Mouse (Mus musculus) limb, embryonic 12.5 days (tissue): ENCODE data around the gene Pcif1. TPM values are rescaled to one million over a fixed set of nuclear protein-coding genes. Genes with fewer than 3 reads are reported as not detected.
A peak's percentile ranks its signal among the peaks of the same experiment; 100 is the strongest.
"Not testable (repeated sequence)": the region's sequence is repeated elsewhere in the genome, so short reads cannot be mapped to it uniquely, and the experiment has no call there.

Experiments used
- ATAC-seq: fragments of 200-750 bp; cut with Nextera tagmentation; 2 replicates; pipeline ENCODE4 v1.8.0; 2017; ENCODE audit warnings: low read depth, moderate TSS enrichment; ENCODE audit not compliant: insufficient number of reproducible peaks, insufficient read depth, low FRiP score, low TSS enrichment
- H3K27ac ChIP-seq: fragments of 300-500 bp; sonication (generic); 2 replicates; pipeline ENCODE4 v1.5.1; 2016; ENCODE audit warnings: mild to moderate bottlenecking, moderate library complexity
- H3K27me3 ChIP-seq: fragments of 300-500 bp; sonication (generic); 2 replicates; pipeline ENCODE4 v1.6.1; 2016; ENCODE audit warnings: mild to moderate bottlenecking, moderate library complexity
- H3K36me3 ChIP-seq: fragments of 300-500 bp; sonication (generic); 2 replicates; pipeline ENCODE4 v1.6.1; 2016; ENCODE audit warnings: mild to moderate bottlenecking, moderate library complexity
- H3K4me1 ChIP-seq: fragments of 300-500 bp; sonication (generic); replicated peaks from 2 replicates; pipeline ENCODE4 v1.6.1; 2016
- H3K4me2 ChIP-seq: fragments of 300-500 bp; sonication (generic); 2 replicates; pipeline ENCODE4 v1.6.1; 2016; ENCODE audit warnings: mild to moderate bottlenecking, moderate library complexity
- H3K4me3 ChIP-seq: fragments of 300-500 bp; sonication (generic); replicated peaks from 2 replicates; pipeline ENCODE4 v1.5.1; 2016; ENCODE audit warnings: mild to moderate bottlenecking
- H3K9ac ChIP-seq: fragments of 300-500 bp; sonication (generic); replicated peaks from 2 replicates; pipeline ENCODE4 v1.6.1; 2016; ENCODE audit warnings: mild to moderate bottlenecking, moderate library complexity
- H3K9me3 ChIP-seq: fragments of 300-500 bp; sonication (generic); 2 replicates; pipeline ENCODE4 v1.6.1; 2016; ENCODE audit warnings: mild to moderate bottlenecking, moderate library complexity
- WGBS: fragments of 180-500 bp; shearing (Covaris S2); methylation state at CpG from one replicate; pipeline ENCODE4 v1.1.7; 2016; 5-methylcytosine and 5-hydroxymethylcytosine counted together
- polyA plus RNA-seq: library from polyadenylated mRNA; unstranded; fragments of >200 nt; fragmentation: Nextera tagmentation; extraction: Ambion mirVana; gene quantifications from 2 replicates; pipeline ENCODE4 v1.2.1, GENCODE M21; 2016

The Pcif1 gene
- polyA plus RNA-seq, 1 experiment from 2014 or later, result 97.6 TPM

DNA sequence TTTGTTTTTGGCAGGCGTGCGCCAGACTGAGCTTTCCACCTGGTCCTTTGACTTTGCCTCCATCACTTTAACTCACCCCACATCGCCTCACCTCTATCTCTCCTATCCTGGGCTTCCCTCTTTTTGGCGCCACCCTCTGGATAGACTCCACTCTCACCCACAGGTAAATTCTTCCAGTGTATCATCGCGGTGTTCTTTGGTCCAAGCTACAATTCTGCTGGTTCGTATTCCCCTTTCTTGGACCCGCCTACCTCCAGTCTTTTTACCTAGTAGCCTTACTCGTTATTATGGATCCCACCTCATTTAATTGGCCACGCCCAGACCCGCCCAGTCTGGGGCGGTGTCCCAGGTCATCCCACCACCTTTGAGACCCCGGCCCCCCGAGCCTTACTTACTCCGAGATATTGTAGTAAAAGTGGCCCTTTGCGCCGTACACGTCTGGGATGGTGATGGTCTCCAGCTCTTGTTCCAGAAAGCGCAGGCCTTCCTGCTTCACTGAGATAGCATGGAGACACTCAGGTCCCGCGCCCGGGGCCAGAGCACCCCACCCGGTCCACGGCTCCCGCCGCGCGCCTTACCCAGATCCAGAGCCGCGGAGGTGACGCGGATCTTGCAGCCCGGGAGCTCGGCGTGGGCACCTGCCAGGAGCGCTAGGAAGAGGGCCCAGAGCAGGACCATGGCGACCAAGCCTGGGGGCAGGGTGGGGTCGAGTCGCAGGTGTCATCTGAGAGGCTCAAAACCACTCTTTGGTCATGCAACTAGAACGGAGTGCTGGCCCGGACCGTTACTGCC is 22.6 kb upstream of the Pcif1 start:
- peak; percentile 41; the same call in 1 of the 2 replicates for ATAC-seq
- 1% methylated on average over 42 of the region's 42 CpGs for WGBS
- peaks cover 71% of the 10 kb centered on the region for H3K27me3 ChIP-seq
- no peak overlapping the region; the same call in 1 of the 2 replicates for H3K9ac ChIP-seq
- peaks cover 24% of the 10 kb centered on the region for H3K4me1 ChIP-seq
- H3K27ac ChIP-seq, result peak overlapping the region; percentile 53; the same call in 1 of the 2 replicates
- H3K4me3 ChIP-seq, result peak overlapping the region; percentile 53
- peak overlapping the region; percentile 95 for H3K4me2 ChIP-seq
- no peaks in the 10 kb centered on the region for H3K9me3 ChIP-seq
- no peaks in the 10 kb centered on the region for H3K36me3 ChIP-seq

DNA sequence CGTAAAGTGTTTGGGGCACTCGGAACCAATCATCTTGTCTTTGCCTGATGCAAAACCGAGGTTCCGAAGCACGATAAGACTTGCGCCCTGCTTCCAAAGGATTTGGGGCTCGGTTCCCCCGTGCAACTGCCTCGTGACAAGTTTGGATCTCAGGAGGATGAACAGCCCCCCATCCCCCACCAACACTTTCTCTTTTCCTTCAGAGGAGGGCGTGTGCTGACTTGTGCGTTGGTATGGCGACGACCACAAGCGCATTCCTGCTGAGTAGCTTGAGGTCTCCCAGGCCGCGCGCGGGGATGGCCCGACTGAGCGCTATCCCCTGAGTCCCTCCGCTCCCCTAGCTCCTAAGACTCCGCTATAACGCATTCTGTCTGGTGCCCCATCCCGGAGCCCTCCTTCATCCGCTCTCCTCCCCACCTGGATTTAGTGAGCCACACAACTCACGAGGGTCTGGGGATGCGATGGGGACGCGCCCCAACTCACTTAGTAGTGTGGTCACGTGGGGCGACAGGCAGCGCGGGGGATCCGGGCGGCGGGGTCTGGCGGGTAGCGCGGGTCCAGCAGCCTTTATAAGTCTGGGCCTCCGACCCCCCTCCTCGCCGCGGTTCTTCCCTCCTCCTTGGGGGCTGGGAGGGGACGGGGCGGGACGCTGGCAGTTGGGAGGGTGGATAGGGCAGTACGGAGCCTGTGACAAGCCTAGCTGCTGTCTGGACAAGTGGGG is 21.8 kb upstream of the Pcif1 start, which contains the start of gene Pltp:
Gene Pltp (minus strand): TSS at position 611 of the 721 bp plus-strand sequence.
- ATAC-seq, result peak; percentile 58; the same call in 1 of the 2 replicates
- Histone ChIP-seq H3K4me1 (peaks cover 32% of the 10 kb centered on the region), H3K9ac (peak within 1 kb of the TSS; percentile 61), H3K27me3 (peaks cover 71% of the 10 kb centered on the region), H3K4me3 (peak within 1 kb of the TSS; percentile 53), H3K4me2 (peak within 1 kb of the TSS; percentile 95), H3K27ac (peak within 1 kb of the TSS; percentile 53; the same call in 1 of the 2 replicates), H3K36me3 (no peaks in the 10 kb centered on the region), H3K9me3 (no peaks in the 10 kb centered on the region)
- WGBS, result under 1% methylated on average over 46 of the region's 47 CpGs

DNA sequence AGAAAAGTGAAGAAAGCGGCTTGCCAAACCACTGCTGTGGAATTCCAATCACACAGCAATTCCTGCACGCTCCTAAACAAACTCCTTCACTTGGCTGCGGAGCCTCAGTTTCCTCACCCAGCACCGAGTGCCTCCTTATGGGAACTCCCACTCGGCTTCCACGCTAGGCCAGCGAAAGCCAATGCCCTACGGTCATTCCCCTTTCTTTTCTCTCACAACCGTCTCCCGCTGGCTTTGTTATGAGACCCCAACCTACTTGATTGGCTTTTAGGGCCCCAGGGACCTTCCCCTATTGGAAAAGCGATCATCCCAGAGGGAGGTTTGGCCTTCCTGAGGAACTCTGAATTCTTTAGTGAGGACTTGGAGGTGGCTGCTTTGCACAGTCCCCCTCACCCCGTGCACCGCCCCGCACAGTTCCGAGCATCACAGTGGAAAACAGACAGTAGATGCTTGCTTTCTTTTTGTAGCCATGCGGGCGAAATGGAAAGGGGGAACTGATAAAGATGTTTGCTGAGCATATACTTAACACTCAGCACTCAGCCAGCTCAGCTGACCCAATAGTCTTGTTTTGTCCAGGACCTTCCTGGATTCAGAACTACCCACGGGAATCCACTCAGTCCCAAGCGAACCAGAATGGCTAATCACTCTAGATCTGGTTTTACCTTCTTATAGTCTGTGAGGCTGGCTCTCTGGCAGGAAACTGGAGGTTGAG is 21.1 kb upstream of the Pcif1 start:
- Histone ChIP-seq H3K27me3 (peaks cover 66% of the 10 kb centered on the region), H3K9ac (peak overlapping the region; percentile 61), H3K9me3 (no peaks in the 10 kb centered on the region), H3K4me2 (peak overlapping the region; percentile 95), H3K36me3 (no peaks in the 10 kb centered on the region), H3K27ac (no peak overlapping the region), H3K4me1 (peaks cover 34% of the 10 kb centered on the region), H3K4me3 (peak overlapping the region; percentile 53)
- WGBS, result 4% methylated on average over 19 of the region's 19 CpGs
- ATAC-seq, result no peak; the same call in 1 of the 2 replicates

DNA sequence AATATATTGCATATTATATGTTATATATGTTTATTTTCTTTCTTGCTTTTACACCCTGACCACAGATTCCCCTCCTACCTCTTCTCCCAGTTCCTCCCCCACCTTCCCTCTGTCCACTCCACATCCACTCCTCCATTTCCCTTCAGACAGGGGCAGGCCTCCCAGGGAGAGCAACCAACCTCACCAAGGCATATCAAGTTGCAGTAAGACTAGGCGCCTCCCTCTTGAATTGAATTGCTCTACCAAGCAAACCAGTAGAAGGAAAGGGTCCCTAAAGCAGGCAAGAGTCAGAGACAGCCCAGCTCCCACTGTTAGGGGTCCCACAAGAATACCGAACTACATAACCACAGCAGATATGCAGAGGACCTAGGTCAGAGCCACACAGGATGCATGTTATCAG is 19.9 kb upstream of the Pcif1 start:
- Histone ChIP-seq H3K4me1 (peaks cover 34% of the 10 kb centered on the region), H3K36me3 (no peaks in the 10 kb centered on the region), H3K4me2 (no peak overlapping the region), H3K4me3 (no peak overlapping the region), H3K9ac (no peak overlapping the region), H3K27ac (no peak overlapping the region), H3K27me3 (peaks cover 61% of the 10 kb centered on the region), H3K9me3 (no peaks in the 10 kb centered on the region)
- ATAC-seq, result no peak
- 48% methylated on average over 2 of the region's 2 CpGs for WGBS

DNA sequence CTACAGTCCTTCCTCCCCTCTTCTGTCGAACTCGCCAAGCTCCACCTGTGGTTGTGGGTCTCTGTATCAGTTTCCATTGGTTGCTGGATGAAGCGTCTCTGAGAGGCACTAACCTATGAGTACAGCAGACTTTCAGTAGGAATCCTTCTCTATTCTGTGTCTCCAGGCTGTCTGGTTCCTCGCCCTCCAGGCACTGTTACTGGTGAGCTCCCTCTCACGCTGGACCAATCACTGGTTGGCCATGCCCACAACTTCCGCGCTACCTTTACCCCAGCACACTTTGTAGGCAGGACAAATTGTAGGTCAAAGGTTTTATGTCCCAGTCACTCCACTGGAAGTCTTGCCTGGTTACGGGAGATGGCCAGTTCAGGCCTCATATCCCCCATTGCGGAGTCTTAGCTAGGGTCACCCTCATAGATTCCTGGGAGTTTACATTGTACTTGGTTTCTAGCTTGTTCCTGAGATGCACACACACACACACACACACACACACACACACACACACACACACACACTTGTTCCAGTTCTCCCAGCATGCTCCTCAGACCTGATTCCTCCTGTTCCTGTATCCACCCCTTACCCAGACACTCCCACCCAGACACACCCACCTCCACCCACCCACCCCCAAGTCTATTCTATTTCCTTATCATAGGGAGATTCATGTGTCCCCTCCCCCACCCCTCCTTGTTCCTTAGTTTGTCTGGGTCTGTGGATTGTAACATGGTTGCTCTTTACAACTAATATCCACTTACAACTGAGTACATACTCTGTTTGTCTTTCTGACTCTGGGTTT is 19.3 kb upstream of the Pcif1 start:
- peaks cover 34% of the 10 kb centered on the region for H3K4me1 ChIP-seq
- peaks cover 54% of the 10 kb centered on the region for H3K27me3 ChIP-seq
- 46% methylated on average over 9 of the region's 9 CpGs for WGBS

DNA sequence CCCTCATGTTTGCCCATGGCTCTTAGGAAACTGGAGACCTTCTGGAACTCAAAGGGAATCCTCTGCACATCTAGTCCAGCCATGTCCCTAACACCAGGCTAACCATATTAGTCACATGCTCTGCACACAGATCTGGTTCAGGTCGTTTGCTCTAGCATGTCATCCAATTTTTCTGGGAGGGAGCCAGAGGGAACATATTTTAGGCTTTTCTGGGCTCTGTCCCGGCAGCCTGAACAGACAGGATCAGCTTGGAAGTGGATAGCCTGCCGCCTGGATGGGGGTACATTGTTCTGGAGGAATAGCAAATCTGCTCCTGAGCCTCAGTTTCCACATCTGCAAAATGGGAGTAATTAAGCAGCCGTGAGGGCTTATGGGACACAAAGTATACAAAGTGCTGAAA is 18.0 kb upstream of the Pcif1 start:
- H3K9me3 ChIP-seq, result no peaks in the 10 kb centered on the region
- peaks cover 42% of the 10 kb centered on the region for H3K27me3 ChIP-seq
- WGBS, result 71% methylated on average over 4 of the region's 4 CpGs
- H3K27ac ChIP-seq, result no peak overlapping the region
- H3K4me1 ChIP-seq, result peaks cover 34% of the 10 kb centered on the region
- no peaks in the 10 kb centered on the region for H3K36me3 ChIP-seq
- no peak for ATAC-seq
- no peak overlapping the region for H3K4me2 ChIP-seq
- no peak overlapping the region for H3K4me3 ChIP-seq
- H3K9ac ChIP-seq, result no peak overlapping the region

More for the DNA sequence above, 19.3 kb upstream of the Pcif1 start:
- ATAC-seq, result no peak
- Histone ChIP-seq H3K27ac (no peak overlapping the region), H3K9me3 (no peaks in the 10 kb centered on the region), H3K36me3 (no peaks in the 10 kb centered on the region), H3K4me3 (no peak overlapping the region), H3K4me2 (no peak overlapping the region), H3K9ac (no peak overlapping the region)

DNA sequence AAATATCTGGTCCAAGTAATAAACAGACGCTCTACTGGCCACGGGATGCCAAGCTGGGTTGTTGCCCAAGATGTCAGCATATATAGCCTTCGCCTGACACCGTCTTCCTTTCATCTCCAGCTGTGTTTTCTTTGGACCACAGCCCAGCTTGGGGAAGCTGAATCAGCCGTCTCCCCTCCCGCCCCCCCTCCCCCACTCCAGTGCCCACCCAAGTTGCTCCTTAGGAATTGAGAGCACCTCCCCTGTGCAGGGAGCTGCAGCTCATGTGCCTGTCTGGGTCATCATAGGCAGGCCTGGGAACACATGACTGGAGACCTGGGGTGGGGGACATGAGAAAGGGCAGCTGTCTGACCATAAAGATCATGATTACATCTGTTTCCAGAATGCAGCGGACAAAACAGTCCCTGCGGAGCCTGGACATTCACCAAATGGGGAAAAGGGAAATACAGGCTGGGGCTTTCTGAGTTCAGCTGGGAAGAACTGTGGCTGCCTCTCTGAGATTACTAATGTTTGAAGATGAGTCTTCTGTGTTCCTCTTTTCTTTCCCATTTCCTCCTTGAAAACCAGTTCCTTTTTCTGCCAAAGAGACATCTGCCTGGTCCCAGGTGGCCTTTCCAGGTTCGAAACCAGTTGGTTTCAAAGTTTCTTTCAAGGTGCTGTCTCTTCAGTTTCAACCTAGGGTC is 16.8 kb upstream of the Pcif1 start:
- peaks cover 1% of the 10 kb centered on the region; the same call in 1 of the 2 replicates for H3K9me3 ChIP-seq
- H3K4me3 ChIP-seq, result no peak overlapping the region
- no peak overlapping the region for H3K4me2 ChIP-seq
- no peak overlapping the region for H3K9ac ChIP-seq
- peaks cover 24% of the 10 kb centered on the region; the same call in 1 of the 2 replicates for H3K4me1 ChIP-seq
- peaks cover 30% of the 10 kb centered on the region for H3K27me3 ChIP-seq
- WGBS, result 38% methylated on average over 9 of the region's 9 CpGs
- no peaks in the 10 kb centered on the region for H3K36me3 ChIP-seq
- ATAC-seq, result no peak
- peak overlapping the region; percentile 20; the same call in 1 of the 2 replicates for H3K27ac ChIP-seq

DNA sequence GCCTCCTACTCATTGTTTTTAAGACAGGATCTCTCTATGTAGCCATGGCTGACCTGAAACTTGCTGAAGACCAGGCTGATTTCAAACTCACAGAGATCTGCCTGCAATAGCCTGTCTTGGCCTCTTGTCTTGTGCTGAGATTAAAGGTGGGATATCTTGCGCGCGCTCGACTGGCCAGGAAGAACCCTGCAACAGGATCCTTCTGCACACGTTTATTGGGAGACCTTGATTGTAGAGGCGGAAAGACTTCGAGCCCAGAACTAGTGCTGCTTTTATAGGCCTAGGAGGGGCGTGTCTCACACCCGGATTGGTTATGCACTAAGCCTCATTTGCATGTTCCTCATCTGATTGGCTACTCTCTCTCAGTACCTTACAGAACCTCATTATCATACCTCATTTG is 15.7 kb upstream of the Pcif1 start:
- not testable (repeated sequence) for ATAC-seq, H3K4me3 ChIP-seq, H3K9me3 ChIP-seq, H3K4me2 ChIP-seq, H3K27ac ChIP-seq, H3K9ac ChIP-seq, H3K36me3 ChIP-seq
- 88% methylated on average over 9 of the region's 9 CpGs for WGBS
- peaks cover 15% of the 10 kb centered on the region; the same call in 1 of the 2 replicates for H3K4me1 ChIP-seq
- H3K27me3 ChIP-seq, result peaks cover 19% of the 10 kb centered on the region

DNA sequence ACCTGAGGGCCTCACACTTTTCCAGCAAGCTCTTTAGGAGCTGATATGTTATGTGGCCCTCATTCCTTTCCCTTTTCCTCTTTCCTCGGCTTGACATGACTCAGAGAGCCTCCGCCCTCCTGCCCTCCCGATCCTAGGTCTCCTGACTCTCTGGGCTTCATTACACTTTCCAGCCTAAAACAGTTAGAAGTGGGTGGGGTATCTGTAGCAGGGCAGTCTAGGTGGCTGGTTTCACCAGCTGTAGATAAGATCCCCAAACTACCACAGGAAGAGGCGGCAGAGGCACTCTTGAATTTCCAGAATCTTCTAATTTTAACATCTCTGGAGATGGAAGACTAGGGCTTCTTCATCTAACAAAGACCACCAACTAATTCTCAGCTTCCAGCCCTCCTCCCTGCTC is 14.5 kb upstream of the Pcif1 start:
- Histone ChIP-seq H3K4me1 (peaks cover 10% of the 10 kb centered on the region; the same call in 1 of the 2 replicates), H3K27me3 (peaks cover 8% of the 10 kb centered on the region)
- no peak for ATAC-seq

More for the DNA sequence above, 14.5 kb upstream of the Pcif1 start:
- Histone ChIP-seq H3K9me3 (peaks cover 8% of the 10 kb centered on the region; the same call in 1 of the 2 replicates), H3K36me3 (no peaks in the 10 kb centered on the region), H3K4me3 (no peak overlapping the region), H3K4me2 (no peak overlapping the region), H3K27ac (no peak overlapping the region), H3K9ac (no peak overlapping the region)
- 80% methylated on average over 4 of the region's 4 CpGs for WGBS
